Mouse (Mus musculus): ENCODE results near the gene Prps1l3. TPM values are rescaled to one million over a fixed set of nuclear protein-coding genes. Genes with fewer than 3 reads are reported as not detected.

The Prps1l3 gene
- 15.5 TPM for polyA plus RNA-seq (2014; fragmentation: Illumina TruSeq; extraction: RNeasy Lipid Tissue Mini Kit (QIAGEN cat#74804); ENCODE audit: low read depth, low replicate concordance)

DNA sequence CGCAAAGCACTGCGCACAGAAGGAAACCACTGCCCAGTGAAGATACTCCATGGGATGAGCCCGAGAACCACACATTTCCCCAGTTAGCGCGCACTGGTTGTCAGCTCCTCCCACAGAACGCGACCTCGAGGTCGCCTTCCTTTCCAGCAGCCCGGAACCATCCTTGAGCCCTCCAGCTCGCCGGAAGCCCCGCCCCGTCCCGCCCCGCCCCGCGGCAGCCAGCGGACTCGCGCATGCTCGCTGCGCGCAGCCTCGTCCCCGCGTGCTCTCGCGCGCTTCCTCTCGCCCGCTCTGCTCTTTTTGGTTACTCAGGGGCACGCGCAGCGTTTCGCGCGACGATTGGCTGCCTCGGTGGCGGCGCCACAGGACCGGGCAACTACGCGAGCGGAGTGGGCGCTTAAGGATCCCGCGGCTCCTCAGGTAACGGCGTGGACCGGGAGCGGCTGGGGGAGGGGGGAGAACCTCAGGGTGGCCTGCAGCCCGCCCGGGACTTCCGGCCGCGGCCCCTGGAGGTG, at the start of gene Prps1l3, which contains the start of gene Mipol1:
Gene Prps1l3 (plus strand): TSS at position 221 of the 515 bp plus-strand sequence.
Gene Mipol1 (plus strand): TSS at position 236 of the 515 bp plus-strand sequence.

DNA sequence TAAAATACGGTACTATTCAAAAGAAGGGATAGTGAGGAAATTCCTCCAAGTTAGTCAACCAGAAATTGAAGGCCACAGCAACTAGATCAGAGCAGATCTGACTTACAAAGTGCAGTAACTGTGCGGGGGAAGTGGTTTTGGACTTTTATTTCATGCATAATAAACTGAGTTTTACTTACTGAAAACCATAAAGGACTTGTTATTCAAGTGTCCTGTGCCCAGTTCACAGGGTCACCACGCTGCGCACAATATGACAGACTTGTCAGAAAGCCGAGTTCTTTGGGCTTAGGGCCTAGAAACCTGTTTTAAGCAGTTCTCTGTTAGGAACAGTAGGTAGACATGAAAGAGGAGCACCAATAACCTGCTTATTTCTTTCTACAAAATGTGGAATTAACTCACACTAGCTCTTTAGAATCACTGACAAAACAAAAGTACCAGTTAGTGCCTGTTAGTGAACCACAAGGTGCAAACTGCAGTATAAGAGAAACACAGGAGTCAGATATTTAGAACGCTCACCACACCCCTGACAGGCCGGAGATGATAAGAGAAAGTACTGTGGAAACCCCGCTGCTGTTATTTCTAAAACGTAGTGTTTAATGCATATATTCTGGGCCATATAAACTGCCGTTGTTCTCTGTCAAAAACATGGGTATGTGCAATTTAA, 32.7 kb upstream of the Prps1l3 start, which contains the start of gene Slc25a21:
Gene Slc25a21 (minus strand): TSS at position 110 of the 664 bp plus-strand sequence.

Other genes starting within 250 kb of the Prps1l3 start
- not detected for gene Slc25a21, start 32.9 kb upstream of the Prps1l3 start, polyA plus RNA-seq (2014; fragmentation: Illumina TruSeq; extraction: RNeasy Lipid Tissue Mini Kit (QIAGEN cat#74804); ENCODE audit: low read depth, low replicate concordance)
- 5.0 TPM for gene Mipol1, start within 50 bp of the Prps1l3 start, polyA plus RNA-seq (2014; fragmentation: Illumina TruSeq; extraction: RNeasy Lipid Tissue Mini Kit (QIAGEN cat#74804); ENCODE audit: low read depth, low replicate concordance)